18 mouse cellular contexts compared by ENCODE assay signal in genomic region chr6:16868314-16868713, GRCm38 (mm10). TPM values are rescaled to one million over a fixed set of nuclear protein-coding genes. Genes with fewer than 3 reads are reported as not detected.
"Had no signal": no experiment of that assay in that cellular context is flagged by ENCODE, and none has a peak within 500 bp of the region (broad histone marks: within the 10 kb centered on the region; RNA-seq: fewer than 3 reads in every experiment).

No protein-coding gene starts in this region.

- H3K27ac ChIP-seq: kidney, postnatal 0 days; left cerebral cortex, adult 2 months; liver, embryonic 13.5 days; stomach, postnatal 0 days had no signal

- H3K27me3 ChIP-seq: liver, embryonic 13.5 days had no signal

- H3K4me2 ChIP-seq: liver, embryonic 13.5 days; midbrain, embryonic 11.5 days had no signal

- H3K4me3 ChIP-seq: left cerebral cortex, adult 2 months; liver, embryonic 13.5 days had no signal

- DNase-seq: kidney, postnatal 25 days; layer of hippocampus, postnatal 36 days; liver, embryonic 13.5 days; lung, adult 2 months; lung, postnatal 14 days; lung, postnatal 4 days; midbrain, embryonic 14.5 days; right cerebral cortex, adult 18-20 months; right cerebral cortex, postnatal 14 days; right cerebral cortex, postnatal 4 days; thymus, adult 2 months; thymus, postnatal 14 days; thymus, postnatal 4 days had no signal

- H3K9ac ChIP-seq: liver, embryonic 13.5 days had no signal

- H3K36me3 ChIP-seq: liver, embryonic 13.5 days had no signal

- H3K4me1 ChIP-seq: liver, embryonic 13.5 days had no signal

- H3K9me3 ChIP-seq: liver, embryonic 13.5 days had no signal

RNA-seq across cellular contexts. Expression of gene Tfec, which starts 29.9 kb away (rescaled TPM):
- total RNA-seq: layer of hippocampus, postnatal 36 days; left cerebral cortex, adult 2 months; left cerebral cortex, postnatal 36 days had no signal
